Mouse (Mus musculus) intestine, embryonic 14.5 days (tissue): ENCODE results near the gene Rnf24. TPM values are rescaled to one million over a fixed set of nuclear protein-coding genes. Genes with fewer than 3 reads are reported as not detected.
"Not testable (repeated sequence)": the region's sequence is repeated elsewhere in the genome, so short reads cannot be mapped to it uniquely, and the experiment has no call there.

Source experiments
- ATAC-seq: fragments of 200-750 bp; cut with Nextera tagmentation; replicated peaks from 2 replicates; pipeline ENCODE4 v1.8.0; 2017; ENCODE audit warnings: low read depth, moderate number of reproducible peaks, moderate TSS enrichment, moderate library complexity; ENCODE audit not compliant: low FRiP score, low TSS enrichment
- DNase-seq: peaks from one replicate; pipeline ENCODE4 v3.0.0-alpha.2; 2018; ENCODE audit warnings: low spot score
- H3K27ac ChIP-seq: fragments of 300-500 bp; sonication (generic); 2 replicates; pipeline ENCODE4 v1.5.1; 2014; ENCODE audit warnings: low read depth, mild to moderate bottlenecking, control low read depth
- H3K27me3 ChIP-seq: fragments of 300-500 bp; sonication (generic); replicated peaks from 2 replicates; pipeline ENCODE4 v1.6.1; 2014; ENCODE audit warnings: low read length, control low read depth; ENCODE audit not compliant: control insufficient read depth, insufficient read depth
- H3K36me3 ChIP-seq: fragments of 300-500 bp; sonication (generic); 2 replicates; pipeline ENCODE4 v1.6.1; 2014; ENCODE audit warnings: low read length, control low read depth; ENCODE audit not compliant: control insufficient read depth, insufficient read depth
- H3K4me1 ChIP-seq: fragments of 300-500 bp; sonication (generic); replicated peaks from 2 replicates; pipeline ENCODE4 v1.6.1; 2014; ENCODE audit warnings: low read length, control low read depth, mixed read lengths; ENCODE audit not compliant: control insufficient read depth, insufficient read depth
- H3K4me2 ChIP-seq: fragments of 300-500 bp; sonication (generic); 2 replicates; pipeline ENCODE4 v1.6.1; 2014; ENCODE audit warnings: low read length
- H3K4me3 ChIP-seq: fragments of 300-500 bp; sonication (generic); 2 replicates; pipeline ENCODE4 v1.5.1; 2014; ENCODE audit warnings: low read depth, low read length, control low read depth, mixed read lengths
- H3K9ac ChIP-seq: fragments of 300-500 bp; sonication (generic); 2 replicates; pipeline ENCODE4 v1.6.1; 2014; ENCODE audit warnings: mild to moderate bottlenecking, low read length
- H3K9me3 ChIP-seq: fragments of 300-500 bp; sonication (generic); 2 replicates; pipeline ENCODE4 v1.6.1; 2016; ENCODE audit warnings: low read length, control low read depth; ENCODE audit not compliant: control insufficient read depth
- WGBS: fragments of 180-500 bp; shearing (Covaris S2); extraction: QIAGEN DNeasy Blood & Tissue Kit; methylation state at CpG from one replicate; pipeline ENCODE4 v1.1.7; 2014; 5-methylcytosine and 5-hydroxymethylcytosine counted together
- polyA plus RNA-seq: library from polyadenylated mRNA; unstranded; fragments of >200 nt; fragmentation: Nextera tagmentation; extraction: Ambion mirVana; gene quantifications from 2 replicates; pipeline ENCODE4 v1.2.1, GENCODE M21; 2014

Rnf24 gene
- polyA plus RNA-seq, 1 experiment from 2014 or later = 2.7 TPM

GRCm38 (mm10) chr2:131301635-131302034, 51.1 kb downstream of the Rnf24 start:
- Histone ChIP-seq H3K9me3 (no peaks in the 10 kb centered on the region), H3K4me1 (no peaks in the 10 kb centered on the region), H3K9ac (no peak overlapping the region), H3K36me3 (peaks cover 37% of the 10 kb centered on the region), H3K4me2 (no peak overlapping the region), H3K27ac (no peak overlapping the region), H3K27me3 (no peaks in the 10 kb centered on the region), H3K4me3 (no peak overlapping the region)
- DNase-seq = no peak
- ATAC-seq = no peak

GRCm38 (mm10) chr2:131300485-131300884, 52.2 kb downstream of the Rnf24 start:
- Histone ChIP-seq H3K4me3 (no peak overlapping the region), H3K27me3 (no peaks in the 10 kb centered on the region), H3K4me1 (no peaks in the 10 kb centered on the region), H3K27ac (no peak overlapping the region), H3K9ac (no peak overlapping the region), H3K36me3 (peaks cover 47% of the 10 kb centered on the region), H3K4me2 (no peak overlapping the region), H3K9me3 (no peaks in the 10 kb centered on the region)
- WGBS = 92% methylated on average over 2 of the region's 2 CpGs
- ATAC-seq (no peak), DNase-seq (no peak)

- not testable (repeated sequence) for H3K4me2 ChIP-seq, H3K27ac ChIP-seq, H3K27me3 ChIP-seq, H3K4me1 ChIP-seq, H3K9ac ChIP-seq, H3K9me3 ChIP-seq, ATAC-seq, H3K4me3 ChIP-seq, DNase-seq
- WGBS = 82% methylated on average over 7 of the region's 7 CpGs
- H3K36me3 ChIP-seq = peaks cover 56% of the 10 kb centered on the region
Observed at GRCm38 (mm10) chr2:131298674-131299073, 54.0 kb downstream of the Rnf24 start.

GRCm38 (mm10) chr2:131296746-131297261, 55.9 kb downstream of the Rnf24 start:
- peaks cover 66% of the 10 kb centered on the region for H3K36me3 ChIP-seq
- DNase-seq (no peak), ATAC-seq (no peak)
- H3K27me3 ChIP-seq = no peaks in the 10 kb centered on the region
- WGBS = 100% methylated on average over 2 of the region's 2 CpGs
- no peaks in the 10 kb centered on the region for H3K9me3 ChIP-seq
- no peak overlapping the region for H3K4me3 ChIP-seq
- no peak overlapping the region for H3K27ac ChIP-seq
- no peak overlapping the region for H3K4me2 ChIP-seq
- H3K4me1 ChIP-seq = no peaks in the 10 kb centered on the region
- no peak overlapping the region for H3K9ac ChIP-seq

- no peaks in the 10 kb centered on the region for H3K4me1 ChIP-seq
- H3K36me3 ChIP-seq = peaks cover 82% of the 10 kb centered on the region
- no peak overlapping the region for H3K27ac ChIP-seq
- H3K4me3 ChIP-seq = no peak overlapping the region
- H3K9me3 ChIP-seq = no peaks in the 10 kb centered on the region
- ATAC-seq = no peak
- H3K27me3 ChIP-seq = no peaks in the 10 kb centered on the region
- H3K4me2 ChIP-seq = no peak overlapping the region
- no peak for DNase-seq
- H3K9ac ChIP-seq = no peak overlapping the region
Observed at GRCm38 (mm10) chr2:131290669-131291068, 62.0 kb downstream of the Rnf24 start.

GRCm38 (mm10) chr2:131286276-131286675, 66.4 kb downstream of the Rnf24 start:
- no peak for ATAC-seq

GRCm38 (mm10) chr2:131281596-131281995, 71.1 kb downstream of the Rnf24 start:
- no peak for ATAC-seq
- Histone ChIP-seq H3K4me1 (no peaks in the 10 kb centered on the region), H3K4me3 (no peak overlapping the region), H3K27me3 (no peaks in the 10 kb centered on the region), H3K9ac (no peak overlapping the region), H3K9me3 (no peaks in the 10 kb centered on the region), H3K4me2 (no peak overlapping the region), H3K36me3 (peaks cover 76% of the 10 kb centered on the region), H3K27ac (no peak overlapping the region)
- no peak for DNase-seq
- 82% methylated on average over 1 of the region's 1 CpGs for WGBS

More at GRCm38 (mm10) chr2:131286276-131286675, 66.4 kb downstream of the Rnf24 start:
- no peak overlapping the region for H3K9ac ChIP-seq
- H3K4me2 ChIP-seq = no peak overlapping the region
- H3K36me3 ChIP-seq = peaks cover 74% of the 10 kb centered on the region
- no peaks in the 10 kb centered on the region for H3K27me3 ChIP-seq
- WGBS = 88% methylated on average over 1 of the region's 1 CpGs
- no peaks in the 10 kb centered on the region for H3K9me3 ChIP-seq
- H3K4me1 ChIP-seq = no peaks in the 10 kb centered on the region
- no peak overlapping the region for H3K27ac ChIP-seq
- H3K4me3 ChIP-seq = no peak overlapping the region
- DNase-seq = no peak

GRCm38 (mm10) chr2:131276722-131277121, 76.0 kb downstream of the Rnf24 start:
- no peaks in the 10 kb centered on the region for H3K27me3 ChIP-seq
- no peak for DNase-seq
- peaks cover 73% of the 10 kb centered on the region for H3K36me3 ChIP-seq
- no peak overlapping the region for H3K9ac ChIP-seq
- H3K4me1 ChIP-seq = no peaks in the 10 kb centered on the region
- no peak for ATAC-seq
- no peaks in the 10 kb centered on the region for H3K9me3 ChIP-seq
- 92% methylated on average over 5 of the region's 5 CpGs for WGBS
- no peak overlapping the region for H3K27ac ChIP-seq
- H3K4me3 ChIP-seq = no peak overlapping the region
- no peak overlapping the region for H3K4me2 ChIP-seq

GRCm38 (mm10) chr2:131275493-131275892, 77.2 kb downstream of the Rnf24 start:
- H3K27me3 ChIP-seq = no peaks in the 10 kb centered on the region
- H3K4me3 ChIP-seq = no peak overlapping the region
- H3K9me3 ChIP-seq = no peaks in the 10 kb centered on the region
- no peak overlapping the region for H3K9ac ChIP-seq
- no peaks in the 10 kb centered on the region for H3K4me1 ChIP-seq
- DNase-seq (no peak), ATAC-seq (no peak)
- 98% methylated on average over 3 of the region's 3 CpGs for WGBS
- no peak overlapping the region for H3K4me2 ChIP-seq
- no peak overlapping the region for H3K27ac ChIP-seq
- H3K36me3 ChIP-seq = peaks cover 67% of the 10 kb centered on the region
